Mouse (Mus musculus) gastrocnemius, postnatal 4 days (tissue): ENCODE results near the gene Ranbp1. TPM values are rescaled to one million over a fixed set of nuclear protein-coding genes. Genes with fewer than 3 reads are reported as not detected.
A peak's percentile ranks its signal among the peaks of the same experiment; 100 is the strongest.
"Not testable (repeated sequence)": the region's sequence is repeated elsewhere in the genome, so short reads cannot be mapped to it uniquely, and the experiment has no call there.

ENCODE experiments used
- DNase-seq, 2 experiments: peaks; one replicate each; pipeline ENCODE4 v3.0.0; 2021 to 2022; ENCODE audit warnings: low spot score in 2 of 2, mixed read lengths in 2 of 2
- long read RNA-seq, 2 experiments: library from polyadenylated mRNA; stranded (forward); transcript quantifications; one replicate each; pipeline ENCODE4 v2.0.0; 2021
- total RNA-seq, 2 experiments: library from RNA; stranded (reverse); gene quantifications; 2 replicates each; pipeline ENCODE4 v1.2.3; 2021

Ranbp1 gene
- 100 to 1,000 TPM; 105 to 109 TPM for total RNA-seq
- long read RNA-seq, experiment 1, transcript Ranbp1-202 (6 exons, 1,085 nt) = major isoform, 195 of 200 reads
- long read RNA-seq, experiment 1, partial matches to known transcripts = 1 of 200 reads
- long read RNA-seq, experiment 1, other reads (novel, unspliced or antisense) = 3 of 200 reads
- long read RNA-seq, experiment 2, transcript Ranbp1-202 (6 exons, 1,085 nt) = major isoform, 165 of 170 reads
- long read RNA-seq, experiment 2, partial matches to known transcripts = 1 of 170 reads
- long read RNA-seq, experiment 2, other reads (novel, unspliced or antisense) = 4 of 170 reads

- DNase-seq = peak; percentile 98 to 99
These were observed at the start of gene Ranbp1, which contains the start of gene Trmt2a for GRCm38 (mm10) chr16:18248433-18249363. Gene Ranbp1 (minus strand): TSS chr16:18248732. Gene Trmt2a (plus strand): TSS chr16:18248679.

- not testable (repeated sequence) for DNase-seq
These were observed 41.1 kb upstream of the Ranbp1 start for GRCm38 (mm10) chr16:18289614-18290013.

GRCm38 (mm10) chr16:18289067-18289588 lies 40.6 kb upstream of the Ranbp1 start, which contains the start of gene Dgcr8:
Gene Dgcr8 (minus strand): TSS chr16:18289246.
- peak; percentile 98 for DNase-seq

- peak; percentile 69 to 85 for DNase-seq
These were observed 40.1 kb upstream of the Ranbp1 start for GRCm38 (mm10) chr16:18288581-18289061.

GRCm38 (mm10) chr16:18288166-18288565 lies 39.6 kb upstream of the Ranbp1 start:
- DNase-seq = no peak

GRCm38 (mm10) chr16:18275166-18275565 lies 26.6 kb upstream of the Ranbp1 start:
- no peak for DNase-seq

GRCm38 (mm10) chr16:18268182-18268581 lies 19.6 kb upstream of the Ranbp1 start:
- no peak for DNase-seq

GRCm38 (mm10) chr16:18265024-18265423 lies 16.5 kb upstream of the Ranbp1 start:
- no peak for DNase-seq

- DNase-seq = no peak
These were observed 9.7 kb upstream of the Ranbp1 start, which contains the start of gene Gm49776 for GRCm38 (mm10) chr16:18258221-18258620. Gene Gm49776 (minus strand): TSS chr16:18258321.

GRCm38 (mm10) chr16:18253866-18254265 lies 5.3 kb upstream of the Ranbp1 start:
- no peak for DNase-seq

- DNase-seq = no peak
These were observed 4.2 kb upstream of the Ranbp1 start for GRCm38 (mm10) chr16:18252736-18253135.

GRCm38 (mm10) chr16:18250828-18251790 lies 2.6 kb upstream of the Ranbp1 start:
- DNase-seq = no peak

- DNase-seq = no peak
These were observed 1.7 kb upstream of the Ranbp1 start for GRCm38 (mm10) chr16:18250231-18250630.

GRCm38 (mm10) chr16:18249364-18249967 lies 934 bp upstream of the Ranbp1 start:
- peak in 1 of 2 experiments; percentile 60 for DNase-seq

- peak in 1 of 2 experiments; percentile 33 for DNase-seq
These were observed 772 bp downstream of the Ranbp1 start for GRCm38 (mm10) chr16:18247521-18248399.

- no peak for DNase-seq
These were observed 7.0 kb downstream of the Ranbp1 start for GRCm38 (mm10) chr16:18241581-18241980.

- no peak for DNase-seq
These were observed 11.6 kb downstream of the Ranbp1 start for GRCm38 (mm10) chr16:18236676-18237501.
